17 mouse cellular contexts compared by ENCODE assay signal in the genomic region with DNA sequence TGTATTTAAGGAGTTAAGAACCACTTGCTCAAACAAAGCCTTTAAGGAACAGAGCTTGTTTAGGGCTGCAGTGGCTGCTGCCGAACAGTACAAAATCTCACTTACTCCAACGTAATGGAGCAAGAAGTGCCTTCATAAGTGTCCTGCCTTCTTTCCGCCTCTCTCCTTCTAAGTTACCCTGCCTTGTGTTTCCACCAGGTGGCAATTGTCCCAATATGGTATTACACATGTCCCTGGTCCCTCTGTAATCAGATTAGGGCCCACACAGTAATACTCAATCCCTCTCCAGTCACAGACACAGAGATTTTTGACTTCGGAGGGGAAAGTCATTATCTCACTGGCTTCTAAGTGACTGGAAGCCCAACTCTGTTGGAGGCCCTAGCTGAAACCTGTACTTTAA. TPM values are rescaled to one million over a fixed set of nuclear protein-coding genes. Genes with fewer than 3 reads are reported as not detected.
A peak's percentile ranks its signal among the peaks of the same experiment; 100 is the strongest.
DNase-seq lines count a peak whose midpoint lies in the region; ATAC-seq and TF ChIP-seq lines count a peak whose summit lies in the region.
"Had no signal": no experiment of that assay in that cellular context is flagged by ENCODE, and none has a peak within 500 bp of the region (broad histone marks: within the 10 kb centered on the region; RNA-seq: fewer than 3 reads in every experiment).

No protein-coding gene starts in this region.

- TF ChIP-seq EP300 in heart, postnatal 0 days (IDR thresholded peaks at IDR 0.05; ENCODE audit: low read depth): no peak

- ATAC-seq in heart, postnatal 0 days (ENCODE audit: insufficient read depth, low read depth): 0 out of 2 replicates have a peak, but pooled peaks have one; percentile 40
- no peak for ATAC-seq in lung, embryonic 14.5 days (ENCODE audit: insufficient read depth)
- ATAC-seq in activated CD4-positive, CD25-positive, alpha-beta regulatory T cell, adult 4 months: no peak
- ATAC-seq: intestine, embryonic 16.5 days had no signal

- no peaks in the 10 kb centered on the region for H3K9me3 ChIP-seq in heart, postnatal 0 days (replicated peaks; ENCODE audit: control insufficient read depth, low read length)
- no peaks in the 10 kb centered on the region for H3K9me3 ChIP-seq in lung, embryonic 14.5 days (ENCODE audit: low read depth, low read length)
- H3K9me3 ChIP-seq: G1E; kidney, embryonic 15.5 days; neural tube, embryonic 12.5 days had no signal

- no peak for TF ChIP-seq POLR2A in lung, adult 2 months (IDR thresholded peaks at IDR 0.05; ENCODE audit: borderline replicate concordance, extremely low read depth, low read depth, low read length)
- TF ChIP-seq POLR2A in testis, adult 2 months (IDR thresholded peaks at IDR 0.05; ENCODE audit: control insufficient read depth, low read depth, low read length): no peak

- peak; percentile 14; the same call in 1 of the 2 replicates for TF ChIP-seq CTCF in heart, postnatal 0 days (IDR thresholded peaks at IDR 0.05; ENCODE audit: low read depth)
- peak; percentile 34 for TF ChIP-seq CTCF in lung, embryonic 14.5 days (IDR thresholded peaks at IDR 0.05; ENCODE audit: low read depth)
- TF ChIP-seq CTCF in lung, adult 2 months (IDR thresholded peaks at IDR 0.05; ENCODE audit: insufficient read depth, low read length): no peak
- TF ChIP-seq CTCF in testis, adult 2 months (IDR thresholded peaks at IDR 0.05; ENCODE audit: control insufficient read depth, insufficient read depth, insufficient replicate concordance, low read depth, low read length): no peak

- peaks cover 8% of the 10 kb centered on the region; the same call in 1 of the 2 replicates for H3K36me3 ChIP-seq in heart, postnatal 0 days (replicated peaks; ENCODE audit: control insufficient read depth, insufficient read depth, low read length)
- peaks cover 31% of the 10 kb centered on the region for H3K36me3 ChIP-seq in lung, embryonic 14.5 days (ENCODE audit: insufficient read depth)
- no peaks in the 10 kb centered on the region; the same call in 1 of the 2 replicates for H3K36me3 ChIP-seq in testis, adult 2 months (ENCODE audit: control insufficient read depth, insufficient read depth, low read length)

- H3K9ac ChIP-seq in heart, postnatal 0 days (replicated peaks; ENCODE audit: low read depth, low read length): no peak overlapping the region
- no peak overlapping the region for H3K9ac ChIP-seq in lung, embryonic 14.5 days
- H3K9ac ChIP-seq: hindbrain, embryonic 14.5 days; kidney, embryonic 15.5 days; neural tube, embryonic 12.5 days had no signal

- peak overlapping the region; percentile 66 for H3K27ac ChIP-seq in heart, postnatal 0 days (ENCODE audit: low read depth)
- no peak overlapping the region for H3K27ac ChIP-seq in lung, embryonic 14.5 days (ENCODE audit: low read depth)
- no peak overlapping the region for H3K27ac ChIP-seq in testis, adult 2 months (ENCODE audit: control insufficient read depth, insufficient read depth, low read depth, low read length)
- H3K27ac ChIP-seq: hindbrain, embryonic 14.5 days; kidney, embryonic 15.5 days; neural tube, embryonic 12.5 days had no signal

- H3K4me2 ChIP-seq in heart, postnatal 0 days (ENCODE audit: low read depth, low read length): no peak overlapping the region
- no peak overlapping the region for H3K4me2 ChIP-seq in lung, embryonic 14.5 days
- H3K4me2 ChIP-seq: hindbrain, embryonic 14.5 days; kidney, embryonic 15.5 days; neural tube, embryonic 12.5 days had no signal

- H3K4me1 ChIP-seq in heart, postnatal 0 days (ENCODE audit: control insufficient read depth, insufficient read depth): peaks cover 24% of the 10 kb centered on the region; the same call in 1 of the 2 replicates
- peaks cover 11% of the 10 kb centered on the region; the same call in 1 of the 2 replicates for H3K4me1 ChIP-seq in lung, embryonic 14.5 days (ENCODE audit: insufficient read depth)
- peaks cover 2% of the 10 kb centered on the region; the same call in 1 of the 2 replicates for H3K4me1 ChIP-seq in lung, adult 2 months (ENCODE audit: control insufficient read depth, insufficient read depth, low read length)
- peaks cover 6% of the 10 kb centered on the region for H3K4me1 ChIP-seq in testis, adult 2 months (ENCODE audit: control insufficient read depth, insufficient read depth, low read length)
- H3K4me1 ChIP-seq: neural tube, embryonic 12.5 days had no signal

- DNase-seq in heart, postnatal 0 days (ENCODE audit: low spot score): no peak
- no peak for DNase-seq in heart, adult 18-20 months
- no peak for DNase-seq in lung, embryonic 14.5 days
- DNase-seq in lung, adult 2 months: no peak
- DNase-seq in testis, postnatal 10 days (ENCODE audit: low spot score): no peak
- DNase-seq: adrenal gland, postnatal 36 days; cerebellum, adult 18-20 months; cerebellum, postnatal 25 days; embryo, embryonic 11 days; thymus, postnatal 4 days had no signal

- no peak overlapping the region for H3K4me3 ChIP-seq in heart, postnatal 0 days (ENCODE audit: low read depth, low read length)
- no peak overlapping the region for H3K4me3 ChIP-seq in lung, embryonic 14.5 days (ENCODE audit: low read depth, low read length)
- no peak overlapping the region for H3K4me3 ChIP-seq in lung, adult 2 months (replicated peaks; ENCODE audit: extremely low read depth, low read depth, low read length)
- H3K4me3 ChIP-seq in testis, adult 2 months (ENCODE audit: control insufficient read depth, low read depth, low read length): peak overlapping the region; percentile 46; the same call in 1 of the 2 replicates
- H3K4me3 ChIP-seq: kidney, embryonic 15.5 days; neural tube, embryonic 12.5 days had no signal

- WGBS in heart, postnatal 0 days: 68% methylated on average over 4 of the region's 4 CpGs
- 73% methylated on average over 4 of the region's 4 CpGs for WGBS in lung, embryonic 14.5 days
- 69% methylated on average over 4 of the region's 4 CpGs for WGBS in lung, adult 2 months

- H3K27me3 ChIP-seq in heart, postnatal 0 days (ENCODE audit: control insufficient read depth, insufficient read depth, low read length): no peaks in the 10 kb centered on the region
- no peaks in the 10 kb centered on the region for H3K27me3 ChIP-seq in lung, embryonic 14.5 days (ENCODE audit: insufficient read depth, low read length)
- H3K27me3 ChIP-seq in testis, adult 2 months (ENCODE audit: control insufficient read depth, insufficient read depth, low read length): no peaks in the 10 kb centered on the region
- H3K27me3 ChIP-seq: kidney, embryonic 15.5 days; neural tube, embryonic 12.5 days had no signal

RNA-seq across cellular contexts. Expression of a gene that starts 34.1 kb away (rescaled TPM):
- total RNA-seq in heart, postnatal 0 days (2014; rRNA removed; ENCODE audit: low replicate concordance): 47.3 and 54.5 TPM in 2 replicates
- polyA plus RNA-seq in heart, postnatal 0 days (2015; fragmentation: Nextera tagmentation; extraction: Ambion mirVana): 22.9 and 27.2 TPM in 2 replicates
- total RNA-seq in heart, adult 18-20 months (2021): 10 to 100 TPM; 34.8 to 38.2 TPM
- 46.8 and 48.6 TPM in 2 replicates for polyA plus RNA-seq in lung, embryonic 14.5 days (2014; fragmentation: Nextera tagmentation; extraction: Ambion mirVana)
- 7.4 and 14.9 TPM in 2 replicates for polyA plus RNA-seq in lung, adult 2 months (2012; rRNA removed)
- 20.4 and 24.7 TPM in 2 replicates for polyA plus RNA-seq in testis, adult 2 months (2012; rRNA removed)
- 10 to 100 TPM in 1 of 2 experiments, 1 to 10 TPM in 1; 8.4 to 10.6 TPM for polyA plus RNA-seq in activated CD4-positive, CD25-positive, alpha-beta regulatory T cell, adult 4 months (2017; shearing (Covaris generic))

Comparison
In these comparisons a context has a peak if more than half of its experiments do, and no peak if none do; other contexts are left out.
1. CTCF ChIP-seq: peak in heart, postnatal 0 days (single experiment) and lung, embryonic 14.5 days (single experiment); none in lung, adult 2 months (single experiment) and testis, adult 2 months (single experiment).